Mouse (Mus musculus): ENCODE results near the gene Ubtfl1. TPM values are rescaled to one million over a fixed set of nuclear protein-coding genes. Genes with fewer than 3 reads are reported as not detected.

Ubtfl1 gene
- not detected in 2 replicates for polyA plus RNA-seq (2012; rRNA removed; ENCODE audit: low replicate concordance)

GRCm38 (mm10) chr9:18404118-18404517 lies at the start of gene Ubtfl1:
Gene Ubtfl1 (plus strand): TSS chr9:18404418.

GRCm38 (mm10) chr9:18402895-18403294 lies 1.3 kb upstream of the Ubtfl1 start, which contains the start of gene Naalad2:
Gene Naalad2 (minus strand): TSS chr9:18402995.

DNA sequence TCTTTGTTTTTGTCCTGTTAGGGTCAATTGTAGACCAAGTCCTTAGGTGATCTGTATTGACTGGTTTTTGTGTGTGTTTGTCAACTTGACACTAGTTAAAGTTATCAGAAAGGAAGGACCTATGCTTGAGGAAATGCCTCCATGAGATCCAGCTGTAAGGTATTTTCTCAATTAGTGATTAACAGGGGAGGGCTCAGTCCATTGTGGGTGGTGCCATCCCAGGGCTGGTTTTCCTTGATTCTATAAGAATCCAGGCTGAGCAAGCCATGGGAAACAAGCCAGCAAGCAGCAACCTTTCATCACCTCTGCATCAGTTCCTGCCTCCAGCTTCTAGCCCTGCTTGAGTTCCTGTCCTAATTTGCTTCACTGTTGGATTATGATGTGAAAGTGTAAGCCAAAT lies 26.1 kb downstream of the Ubtfl1 start, which contains the start of gene Mbd3l2:
Gene Mbd3l2, plus strand, starts transcription at position 301 of the 400 bp plus-strand sequence.

Other genes with a start within 250 kb of the Ubtfl1 start
- gene Chordc1, start 112.3 kb upstream of the Ubtfl1 start, polyA plus RNA-seq (2012; rRNA removed; ENCODE audit: low replicate concordance): 4.4 and 23.7 TPM in 2 replicates
- gene Naalad2, start 1.4 kb upstream of the Ubtfl1 start, polyA plus RNA-seq (2012; rRNA removed; ENCODE audit: low replicate concordance): not detected in 2 replicates
- not detected in 2 replicates for gene Mbd3l2, start 26.2 kb downstream of the Ubtfl1 start, polyA plus RNA-seq (2012; rRNA removed; ENCODE audit: low replicate concordance)
- gene Zfp558, start 73.8 kb downstream of the Ubtfl1 start, polyA plus RNA-seq (2012; rRNA removed; ENCODE audit: low replicate concordance): not detected in 2 replicates
- not detected in 2 replicates for gene Mbd3l1, start 73.9 kb downstream of the Ubtfl1 start, polyA plus RNA-seq (2012; rRNA removed; ENCODE audit: low replicate concordance)